Mouse (Mus musculus) adrenal gland, postnatal 14 days (tissue): ENCODE results near the gene Cdhr3. TPM values are rescaled to one million over a fixed set of nuclear protein-coding genes. Genes with fewer than 3 reads are reported as not detected.

Experiments used
- DNase-seq: peaks from one replicate; pipeline ENCODE4 v3.0.0; 2021; ENCODE audit warnings: mixed read lengths
- total RNA-seq: library from RNA; stranded (reverse); gene quantifications from 2 replicates; pipeline ENCODE4 v1.2.3, GENCODE M21; 2021

Gene Cdhr3
- total RNA-seq, 1 experiment from 2014 or later = not detected

DNA sequence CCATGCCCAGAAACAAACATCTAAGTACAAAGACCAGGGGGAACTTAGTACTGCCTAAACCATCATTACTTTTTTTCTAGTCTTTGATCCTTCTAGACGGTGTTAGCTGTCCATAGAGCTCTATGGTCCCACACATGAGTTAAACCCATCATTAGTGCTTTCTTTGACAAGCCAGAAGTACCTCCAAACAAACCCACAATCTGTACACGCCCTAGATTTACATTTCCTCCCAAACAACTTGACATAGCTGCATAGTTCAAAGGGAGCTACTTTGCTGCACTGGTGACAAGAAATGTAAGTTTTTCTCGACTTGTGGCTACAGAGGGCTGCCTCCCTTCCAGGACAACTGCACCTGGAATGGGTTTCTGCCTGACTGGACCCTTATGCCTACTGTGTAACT lies 16.4 kb downstream of the Cdhr3 start:
- DNase-seq = no peak

DNA sequence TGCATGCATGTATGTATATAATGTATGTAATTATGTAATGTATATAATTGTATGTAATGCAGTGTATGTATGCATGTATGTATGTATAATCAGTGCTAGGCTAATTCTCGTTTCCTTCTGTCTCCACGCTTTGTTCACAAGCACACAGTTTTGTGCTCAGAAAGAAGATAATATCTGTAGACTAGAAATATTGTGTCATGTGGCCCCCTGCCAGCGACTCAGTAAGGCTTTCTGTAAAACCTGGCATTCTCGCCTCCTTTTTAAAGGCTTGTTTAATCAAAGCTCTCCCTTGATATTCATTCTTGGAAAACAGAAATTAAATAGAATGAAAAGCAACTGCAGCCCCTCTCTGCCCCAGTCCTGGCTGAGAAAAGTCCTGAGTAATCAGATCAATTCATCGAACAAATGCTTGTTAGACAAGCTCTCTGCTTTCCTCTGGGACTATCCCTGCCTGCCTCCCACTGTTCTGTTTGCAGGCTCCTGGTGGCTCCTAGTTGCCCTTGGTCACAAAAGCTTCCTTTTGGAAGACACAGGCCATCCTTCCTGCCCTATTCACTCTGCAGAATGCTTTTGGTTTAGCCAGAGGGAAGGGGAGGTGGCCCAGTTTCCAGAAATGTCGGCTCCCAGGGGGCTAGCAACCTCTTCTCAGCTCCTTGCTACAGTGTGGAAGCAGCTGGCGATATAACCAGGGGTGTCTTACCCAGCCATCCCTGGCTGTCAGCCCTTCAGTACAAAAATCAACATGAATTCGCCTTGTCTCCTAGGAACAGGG lies 20.6 kb downstream of the Cdhr3 start:
- DNase-seq = peak; percentile 40

DNA sequence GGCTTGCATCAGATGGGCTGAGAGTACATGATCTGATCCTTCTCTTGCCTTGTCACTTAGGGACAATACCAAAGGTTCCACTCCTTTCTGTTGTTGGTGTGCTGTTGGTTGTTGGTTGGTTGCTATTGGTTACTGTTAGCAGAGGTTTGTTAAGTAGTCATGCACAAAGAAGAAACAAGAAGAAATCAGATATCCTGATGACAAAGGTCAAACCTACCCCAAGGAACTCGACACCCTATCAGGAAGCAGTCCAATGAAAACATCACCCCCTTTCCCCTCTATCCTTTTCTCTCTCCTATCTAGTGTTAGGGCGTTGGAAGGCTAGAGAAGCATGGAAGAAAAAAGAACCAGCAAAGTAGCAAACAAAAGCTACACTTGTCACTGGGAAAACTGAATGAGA lies 23.7 kb downstream of the Cdhr3 start:
- DNase-seq = no peak

DNA sequence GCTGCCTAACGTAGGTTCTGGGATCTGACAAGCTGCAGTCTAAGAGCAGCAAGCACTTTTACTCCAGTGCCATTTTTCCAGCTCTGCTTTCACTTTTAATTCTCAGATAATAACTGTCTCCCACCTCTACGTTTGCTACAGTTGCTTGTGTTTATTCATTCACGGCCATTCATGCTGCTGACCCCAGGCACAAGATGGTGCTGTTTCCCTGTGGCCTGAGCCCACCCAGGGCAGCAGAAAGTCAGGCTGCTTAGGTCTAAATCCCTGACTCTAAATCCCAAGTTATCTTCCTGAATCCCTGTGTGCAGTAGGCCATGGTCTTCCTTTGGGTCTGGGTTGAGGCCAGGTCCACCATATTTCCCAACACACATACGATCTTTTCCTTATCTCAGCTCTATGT lies 26.3 kb downstream of the Cdhr3 start:
- no peak for DNase-seq

- DNase-seq = no peak
Observed at GRCm38 (mm10) chr12:33065162-33065561, 27.5 kb downstream of the Cdhr3 start.

GRCm38 (mm10) chr12:33064266-33064665 lies 28.4 kb downstream of the Cdhr3 start:
- DNase-seq = no peak

DNA sequence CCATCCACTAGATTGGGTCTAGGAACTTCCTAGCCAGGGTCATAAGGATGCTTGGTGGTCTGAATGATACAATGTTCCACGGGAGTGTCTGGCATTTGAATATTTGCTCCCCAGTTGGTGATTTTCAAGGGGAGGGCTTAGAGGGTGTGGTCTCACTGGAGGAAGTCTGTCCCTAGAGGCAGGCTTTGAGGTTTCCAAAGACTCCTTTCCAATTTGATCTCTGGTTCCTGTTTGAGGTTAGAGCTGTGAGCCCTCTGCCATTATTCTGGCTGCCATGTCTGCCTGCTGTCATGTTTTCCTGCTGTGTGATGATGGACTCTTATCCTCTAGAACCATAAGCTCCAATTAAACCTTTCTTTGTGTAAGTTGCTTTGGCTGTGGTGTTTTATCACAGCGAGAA lies 29.4 kb downstream of the Cdhr3 start:
- DNase-seq = no peak

DNA sequence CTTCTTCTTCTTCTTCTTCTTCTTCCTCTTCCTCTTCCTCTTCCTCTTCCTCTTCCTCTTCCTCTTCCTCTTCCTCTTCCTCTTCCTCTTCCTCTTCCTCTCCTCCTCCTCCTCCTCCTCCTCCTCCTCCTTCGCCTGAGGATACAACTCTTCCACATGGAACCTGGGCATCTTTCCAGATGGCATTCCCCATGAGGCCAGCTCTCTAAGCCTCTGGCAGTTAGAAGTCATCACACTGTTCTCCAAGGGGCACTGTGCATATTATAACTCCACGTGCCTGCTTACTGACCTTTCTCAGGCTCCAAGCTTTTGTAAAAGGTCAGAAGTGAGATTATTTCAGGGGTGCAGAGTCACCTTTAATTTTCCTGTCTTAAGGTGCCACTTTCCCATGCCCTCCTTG lies 30.3 kb downstream of the Cdhr3 start:
- peak; percentile 52 for DNase-seq

DNA sequence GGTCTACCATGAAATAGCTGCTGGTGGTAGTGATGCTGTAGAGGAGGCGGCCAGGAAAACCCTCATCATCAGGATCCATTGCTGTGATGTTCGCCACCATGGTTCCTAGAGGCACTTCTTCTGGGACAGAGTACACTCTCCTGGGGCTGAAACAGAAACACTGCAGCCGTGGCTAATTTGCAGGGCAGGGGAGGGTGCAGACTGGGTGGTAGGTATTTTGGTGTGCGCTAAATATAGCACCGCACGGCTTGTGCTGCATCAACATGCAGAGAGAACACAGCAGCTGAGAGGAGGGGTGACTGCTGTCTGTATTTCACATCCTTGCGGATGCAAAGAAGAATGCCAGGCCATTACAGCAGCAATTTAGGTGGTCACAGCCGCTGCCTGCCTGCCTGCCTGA lies 31.0 kb downstream of the Cdhr3 start:
- DNase-seq = no peak

DNA sequence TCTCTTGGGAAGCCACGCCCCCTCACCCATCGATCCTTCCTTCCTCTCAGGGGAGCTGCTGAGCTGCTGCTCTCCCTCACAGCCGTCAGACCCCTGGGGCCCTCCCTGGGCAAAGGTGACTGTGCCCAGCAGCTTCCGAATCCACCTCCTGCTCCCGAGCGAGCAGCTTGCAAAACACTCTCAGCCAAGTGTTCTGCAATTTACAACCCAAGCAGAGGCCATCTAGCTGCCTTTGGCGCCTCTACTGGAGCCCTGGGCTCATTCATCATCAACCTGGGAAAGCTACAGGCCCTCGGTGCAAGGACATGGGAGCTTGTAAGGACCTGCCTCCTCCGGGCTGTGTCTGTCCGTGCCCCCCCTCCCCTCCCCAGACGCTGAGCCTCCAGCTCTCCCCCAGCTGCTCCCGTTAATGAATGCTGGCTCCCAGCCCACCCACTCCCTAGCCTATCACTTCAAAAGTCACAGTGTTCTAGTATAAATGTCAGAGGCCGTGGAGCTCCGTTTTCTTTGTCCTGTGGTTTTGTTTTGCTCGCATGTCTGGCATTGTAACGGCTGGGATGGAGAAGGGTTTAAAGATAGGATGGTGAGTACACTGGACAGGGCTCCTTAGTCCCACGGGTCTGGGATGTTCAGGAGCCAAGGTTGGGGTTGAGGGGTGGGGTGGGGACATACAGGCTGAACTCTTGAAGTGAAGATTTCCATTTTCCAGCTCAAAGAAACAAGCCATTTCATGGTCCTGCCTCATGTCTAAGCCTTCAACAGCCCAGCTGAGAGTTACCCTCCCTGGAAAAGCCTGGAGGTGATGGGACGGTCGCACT lies 35.2 kb downstream of the Cdhr3 start:
- peak; percentile 62 for DNase-seq

GRCm38 (mm10) chr12:33056574-33056973 lies 36.1 kb downstream of the Cdhr3 start:
- DNase-seq = no peak

DNA sequence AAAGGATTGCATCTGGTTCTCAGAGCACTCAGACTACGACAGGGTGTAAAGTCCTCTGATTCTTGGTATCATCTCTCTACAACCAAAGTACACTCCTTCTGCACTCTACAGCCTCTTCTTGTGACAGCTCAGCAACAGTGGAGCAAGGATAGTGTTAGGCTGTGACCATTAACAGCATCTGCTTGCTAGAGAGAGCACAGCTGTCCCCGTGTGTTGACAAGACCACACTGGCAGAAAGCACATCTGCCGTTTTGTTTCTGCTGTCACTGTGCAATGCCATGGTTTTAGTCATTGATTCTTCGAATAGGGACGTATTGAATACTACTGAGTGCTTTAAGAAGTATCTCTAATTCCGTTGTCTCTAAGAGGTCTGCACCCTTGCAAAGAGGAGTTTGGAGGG lies 36.6 kb downstream of the Cdhr3 start:
- DNase-seq = no peak

DNA sequence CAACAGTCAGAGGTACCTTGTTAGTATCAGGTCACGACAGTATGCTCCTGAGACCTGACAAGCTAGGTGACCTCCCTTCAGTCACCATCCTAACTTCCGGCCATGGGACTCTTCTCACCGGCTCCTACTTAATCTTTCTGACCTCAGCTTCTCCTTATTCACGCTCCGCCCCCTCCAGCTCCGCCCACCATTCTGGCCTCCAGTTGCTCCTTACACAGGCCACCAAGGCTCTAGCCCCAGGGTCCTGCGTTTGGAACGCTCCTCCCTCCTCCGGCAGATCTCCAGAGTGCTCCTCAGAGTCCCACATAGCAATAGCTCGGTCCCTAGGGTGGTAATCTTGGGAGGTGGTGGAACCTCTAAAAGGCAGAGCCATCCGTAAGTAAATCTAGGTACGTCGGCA lies 38.9 kb downstream of the Cdhr3 start:
- no peak for DNase-seq

- no peak for DNase-seq
Observed at GRCm38 (mm10) chr12:33053311-33053710, 39.4 kb downstream of the Cdhr3 start.

DNA sequence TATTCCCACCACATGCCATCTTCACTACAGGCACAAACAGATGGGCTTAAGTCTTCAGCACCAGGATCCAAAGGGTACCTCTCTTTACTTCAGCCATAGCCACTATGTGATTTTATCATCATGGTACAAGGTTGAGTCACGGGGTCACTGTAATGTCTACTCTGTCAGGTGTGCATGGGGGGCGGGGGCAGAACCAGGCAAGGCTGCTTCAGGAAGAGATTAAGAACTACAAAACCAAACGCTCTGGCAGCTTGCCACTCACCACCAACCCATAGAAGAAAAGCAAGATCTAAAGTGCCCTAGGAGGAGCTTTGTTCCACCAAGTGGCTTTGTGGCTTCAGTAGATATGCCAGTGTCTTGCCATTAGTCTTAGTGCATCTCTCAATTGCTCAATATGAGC lies 44.3 kb downstream of the Cdhr3 start:
- no peak for DNase-seq

DNA sequence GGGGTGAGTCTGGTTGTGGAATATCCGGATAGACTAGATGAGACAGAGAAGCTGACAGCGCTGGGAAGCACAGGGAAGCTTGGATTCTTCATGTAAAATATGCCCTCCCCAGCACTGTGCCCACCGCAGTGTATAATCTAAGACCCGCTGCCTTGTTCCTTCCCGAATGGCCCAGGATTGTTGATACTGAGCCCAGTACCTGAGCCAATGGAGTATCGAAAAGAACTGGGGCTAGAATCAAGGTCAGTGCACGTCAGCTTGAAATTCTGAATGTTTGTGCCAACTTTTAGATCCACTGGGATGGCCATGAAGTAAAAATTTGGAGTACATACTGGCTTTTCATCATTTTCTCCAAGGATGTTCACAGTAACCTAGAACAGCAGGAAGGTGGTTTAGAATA lies 46.2 kb downstream of the Cdhr3 start:
- DNase-seq = peak; percentile 45

- peak; percentile 67 for DNase-seq
Observed at GRCm38 (mm10) chr12:33045533-33046361, 46.9 kb downstream of the Cdhr3 start.

DNA sequence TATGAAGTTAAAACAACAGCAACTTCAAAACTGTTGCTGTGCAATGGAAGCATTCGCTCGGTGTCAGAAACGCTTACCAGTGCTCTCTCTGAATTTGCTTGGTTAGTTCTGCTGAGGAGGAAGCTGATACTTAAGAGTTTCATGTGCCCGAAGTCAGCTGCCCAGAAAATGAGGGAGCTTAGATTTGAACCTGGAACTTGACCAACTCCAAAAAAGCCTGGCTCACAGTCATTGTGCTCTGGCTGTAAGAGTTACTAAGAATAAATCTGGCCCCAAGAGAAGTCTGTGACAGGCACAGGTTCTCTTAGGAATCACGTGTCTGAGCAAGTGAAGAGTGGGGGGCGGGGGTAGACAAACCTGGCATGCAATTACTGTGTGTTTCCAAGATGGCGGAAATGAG lies 51.2 kb downstream of the Cdhr3 start:
- DNase-seq = no peak

DNA sequence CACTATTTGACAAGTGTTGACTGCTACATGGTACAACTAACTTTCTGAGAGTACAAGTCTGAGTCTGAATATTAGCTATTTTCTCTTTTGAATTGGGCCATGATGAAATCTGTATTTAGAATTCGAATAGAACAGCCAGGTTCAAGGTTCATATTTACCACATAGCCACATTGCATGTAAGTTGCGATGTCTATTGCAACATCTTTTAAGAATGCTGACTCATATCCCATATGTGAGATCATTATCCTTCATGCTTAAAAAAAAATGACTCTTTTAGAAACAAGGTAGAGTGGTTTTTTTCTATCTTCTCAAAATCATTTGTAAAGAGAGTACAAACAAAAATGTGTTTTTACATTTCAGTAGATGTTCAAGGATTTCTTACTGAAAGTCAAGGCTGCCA lies 51.9 kb downstream of the Cdhr3 start:
- no peak for DNase-seq

- no peak for DNase-seq
Observed at GRCm38 (mm10) chr12:33038676-33039075, 54.0 kb downstream of the Cdhr3 start.

GRCm38 (mm10) chr12:33035719-33036521 lies 56.8 kb downstream of the Cdhr3 start:
- DNase-seq = peak; percentile 49
